Mouse (Mus musculus): ENCODE measurements at regions not wholly inside any gene's neighbourhood (a gene's known extent, or its start where the extent isn't known, plus 50 kb on each side); places are given as distances from the start of the nearest gene placed in this dataset.

- TF ChIP-seq CTCF (IDR thresholded peaks at IDR 0.05; ENCODE audit: control insufficient read depth, insufficient read depth, low read length): no peak
- no peak for TF ChIP-seq POLR2A (IDR thresholded peaks at IDR 0.05; ENCODE audit: borderline replicate concordance, control insufficient read depth, low read depth, low read length)
These were observed 79.5 kb downstream of the Ackr3 start for GRCm38 (mm10) chr1:90283176-90283775.
